Mouse (Mus musculus): ENCODE results near the gene Nfxl1.
"Not testable (repeated sequence)": the region's sequence is repeated elsewhere in the genome, so short reads cannot be mapped to it uniquely, and the experiment has no call there.

The Nfxl1 gene

GRCm38 (mm10) chr5:72559544-72560049 lies at the start of gene Nfxl1:
Gene Nfxl1 (minus strand): TSS chr5:72559684.
- DNase-seq (ENCODE audit: low read depth, low spot score): peak; percentile 98
- Histone ChIP-seq H3K36me3 (ENCODE audit: control insufficient read depth, insufficient read depth, low read length, poor library complexity, severe bottlenecking) (no peaks in the 10 kb centered on the region), H3K27me3 (ENCODE audit: control insufficient read depth, insufficient read depth, low read length, poor library complexity, severe bottlenecking) (no peaks in the 10 kb centered on the region)

- no peak for DNase-seq (ENCODE audit: low read depth, low spot score)
- no peaks in the 10 kb centered on the region for H3K36me3 ChIP-seq (ENCODE audit: control insufficient read depth, insufficient read depth, low read length, poor library complexity, severe bottlenecking)
Observed at GRCm38 (mm10) chr5:72603138-72603537, 43.7 kb upstream of the Nfxl1 start.

DNA sequence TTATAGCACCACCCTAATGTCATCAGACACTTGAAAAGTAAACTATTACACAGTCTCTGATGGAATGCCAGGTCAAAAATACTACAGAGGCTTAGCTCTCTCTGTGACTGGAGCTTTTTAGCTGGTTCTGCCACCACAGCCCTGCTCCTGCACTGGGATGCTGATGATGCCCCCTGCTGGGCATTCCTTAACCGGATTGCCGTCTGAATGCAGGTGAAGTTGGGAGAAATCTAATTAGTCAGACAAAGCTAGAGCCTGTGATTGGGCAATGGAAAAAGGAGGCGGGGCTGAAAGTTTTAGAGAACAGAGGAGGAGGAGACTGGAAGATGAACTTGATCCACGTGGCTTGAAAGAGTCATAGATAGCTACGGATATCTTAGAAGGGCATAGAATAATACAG lies 41.5 kb upstream of the Nfxl1 start:
- H3K36me3 ChIP-seq (ENCODE audit: control insufficient read depth, insufficient read depth, low read length, poor library complexity, severe bottlenecking): no peaks in the 10 kb centered on the region
- H3K27me3 ChIP-seq (ENCODE audit: control insufficient read depth, insufficient read depth, low read length, poor library complexity, severe bottlenecking): no peaks in the 10 kb centered on the region
- peak; percentile 57 for DNase-seq (ENCODE audit: low read depth, low spot score)

More at GRCm38 (mm10) chr5:72603138-72603537, 43.7 kb upstream of the Nfxl1 start:
- no peaks in the 10 kb centered on the region for H3K27me3 ChIP-seq (ENCODE audit: control insufficient read depth, insufficient read depth, low read length, poor library complexity, severe bottlenecking)

- Histone ChIP-seq H3K27me3 (ENCODE audit: control insufficient read depth, insufficient read depth, low read length, poor library complexity, severe bottlenecking) (no peaks in the 10 kb centered on the region), H3K36me3 (ENCODE audit: control insufficient read depth, insufficient read depth, low read length, poor library complexity, severe bottlenecking) (no peaks in the 10 kb centered on the region)
- no peak for DNase-seq (ENCODE audit: low read depth, low spot score)
Observed at GRCm38 (mm10) chr5:72587192-72587681, 27.8 kb upstream of the Nfxl1 start, which contains the start of gene Gm5868. Gene Gm5868 (minus strand): TSS chr5:72587551.

- not testable (repeated sequence) for H3K36me3 ChIP-seq (ENCODE audit: control insufficient read depth, insufficient read depth, low read length, poor library complexity, severe bottlenecking); DNase-seq (ENCODE audit: low read depth, low spot score)
Observed at GRCm38 (mm10) chr5:72586667-72587191, 27.2 kb upstream of the Nfxl1 start.

DNA sequence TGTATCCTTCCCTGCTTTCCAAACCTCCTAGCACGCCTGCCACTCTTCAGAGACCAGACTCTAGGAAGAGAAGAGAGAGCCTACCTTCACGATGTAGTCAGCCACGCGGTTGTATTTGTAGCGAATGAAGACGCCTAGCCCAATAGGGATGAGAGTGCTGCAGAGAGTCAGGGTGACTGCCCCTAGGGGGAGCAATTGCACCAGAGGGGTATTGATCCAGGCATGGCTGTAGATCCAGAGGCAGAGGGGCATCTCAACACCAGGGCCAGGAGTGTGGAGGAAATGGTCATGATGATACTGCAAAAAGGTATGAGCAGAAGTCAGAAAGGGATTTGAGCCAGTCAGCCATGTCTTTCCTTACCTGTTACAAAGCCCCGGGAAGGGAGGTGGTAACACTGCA lies 26.6 kb upstream of the Nfxl1 start:
- H3K27me3 ChIP-seq (ENCODE audit: control insufficient read depth, insufficient read depth, low read length, poor library complexity, severe bottlenecking); H3K36me3 ChIP-seq (ENCODE audit: control insufficient read depth, insufficient read depth, low read length, poor library complexity, severe bottlenecking); DNase-seq (ENCODE audit: low read depth, low spot score): not testable (repeated sequence)

More at GRCm38 (mm10) chr5:72586667-72587191, 27.2 kb upstream of the Nfxl1 start:
- not testable (repeated sequence) for H3K27me3 ChIP-seq (ENCODE audit: control insufficient read depth, insufficient read depth, low read length, poor library complexity, severe bottlenecking)

GRCm38 (mm10) chr5:72580970-72581332 lies 21.5 kb upstream of the Nfxl1 start, which contains the start of gene Zar1:
Gene Zar1 (minus strand): TSS chr5:72581254.
- H3K36me3 ChIP-seq (ENCODE audit: control insufficient read depth, insufficient read depth, low read length, poor library complexity, severe bottlenecking); H3K27me3 ChIP-seq (ENCODE audit: control insufficient read depth, insufficient read depth, low read length, poor library complexity, severe bottlenecking); DNase-seq (ENCODE audit: low read depth, low spot score): not testable (repeated sequence)

GRCm38 (mm10) chr5:72580088-72580969 lies 20.8 kb upstream of the Nfxl1 start:
- DNase-seq (ENCODE audit: low read depth, low spot score); H3K27me3 ChIP-seq (ENCODE audit: control insufficient read depth, insufficient read depth, low read length, poor library complexity, severe bottlenecking); H3K36me3 ChIP-seq (ENCODE audit: control insufficient read depth, insufficient read depth, low read length, poor library complexity, severe bottlenecking): not testable (repeated sequence)

DNA sequence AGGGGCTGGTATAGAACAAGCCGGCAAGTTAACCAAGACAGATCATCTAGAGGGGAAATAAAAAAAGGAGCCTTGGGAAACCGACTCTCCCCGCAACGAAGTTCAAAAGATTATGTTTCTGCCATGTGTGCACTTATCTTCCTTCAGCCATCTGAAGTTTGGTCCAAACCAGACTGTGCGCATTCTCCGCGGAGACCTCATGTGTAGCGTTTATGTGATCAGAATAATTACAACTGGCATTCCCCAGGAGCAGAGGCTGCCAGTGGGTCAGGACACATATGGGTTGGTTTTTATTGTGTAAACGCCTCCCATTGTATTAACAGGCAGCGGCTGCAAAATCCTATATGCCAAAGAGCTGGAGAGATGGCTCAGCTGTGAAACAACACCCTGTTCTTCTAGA lies 20.1 kb upstream of the Nfxl1 start:
- H3K36me3 ChIP-seq (ENCODE audit: control insufficient read depth, insufficient read depth, low read length, poor library complexity, severe bottlenecking); DNase-seq (ENCODE audit: low read depth, low spot score); H3K27me3 ChIP-seq (ENCODE audit: control insufficient read depth, insufficient read depth, low read length, poor library complexity, severe bottlenecking): not testable (repeated sequence)

DNA sequence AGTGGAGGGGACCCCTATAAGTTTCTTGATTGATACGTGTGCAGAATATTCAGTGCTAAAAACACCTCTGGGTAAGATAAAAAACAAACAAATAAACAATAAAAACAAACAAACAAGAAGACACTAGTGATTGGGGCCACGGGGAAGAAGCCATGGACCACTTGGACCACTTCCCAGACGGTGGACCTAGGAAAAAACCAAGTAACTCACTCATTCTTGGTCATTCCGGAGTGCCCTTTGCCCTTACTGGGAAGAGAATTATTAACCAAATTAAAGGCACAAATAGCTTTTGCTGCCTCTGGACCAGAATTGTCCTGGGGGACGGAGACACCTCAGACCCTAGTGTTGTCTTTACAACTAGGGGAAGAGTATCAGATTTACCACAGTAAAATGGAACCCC lies 6.1 kb upstream of the Nfxl1 start:
- H3K27me3 ChIP-seq (ENCODE audit: control insufficient read depth, insufficient read depth, low read length, poor library complexity, severe bottlenecking): no peaks in the 10 kb centered on the region
- no peak for DNase-seq (ENCODE audit: low read depth, low spot score)
- H3K36me3 ChIP-seq (ENCODE audit: control insufficient read depth, insufficient read depth, low read length, poor library complexity, severe bottlenecking): no peaks in the 10 kb centered on the region

DNA sequence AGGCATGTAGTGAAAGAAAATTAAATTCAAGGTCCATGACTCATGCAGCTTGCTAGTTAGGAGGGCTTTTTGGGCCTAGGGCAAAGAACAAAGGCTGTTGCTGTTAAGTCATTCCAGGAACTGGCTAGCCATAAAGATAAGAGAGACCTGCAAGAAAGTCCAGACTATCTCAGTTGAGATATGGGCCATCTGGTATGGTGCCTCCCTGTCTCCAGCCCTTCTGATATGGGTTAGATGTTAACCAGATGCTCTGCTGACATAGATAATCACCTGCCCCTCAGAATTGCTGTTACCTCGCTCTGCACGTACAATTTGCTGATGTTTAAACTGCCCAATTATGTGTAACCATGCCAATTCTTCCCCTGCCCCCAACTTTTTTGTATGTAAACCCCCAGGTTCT lies 3.7 kb upstream of the Nfxl1 start:
- not testable (repeated sequence) for H3K27me3 ChIP-seq (ENCODE audit: control insufficient read depth, insufficient read depth, low read length, poor library complexity, severe bottlenecking); H3K36me3 ChIP-seq (ENCODE audit: control insufficient read depth, insufficient read depth, low read length, poor library complexity, severe bottlenecking); DNase-seq (ENCODE audit: low read depth, low spot score)

DNA sequence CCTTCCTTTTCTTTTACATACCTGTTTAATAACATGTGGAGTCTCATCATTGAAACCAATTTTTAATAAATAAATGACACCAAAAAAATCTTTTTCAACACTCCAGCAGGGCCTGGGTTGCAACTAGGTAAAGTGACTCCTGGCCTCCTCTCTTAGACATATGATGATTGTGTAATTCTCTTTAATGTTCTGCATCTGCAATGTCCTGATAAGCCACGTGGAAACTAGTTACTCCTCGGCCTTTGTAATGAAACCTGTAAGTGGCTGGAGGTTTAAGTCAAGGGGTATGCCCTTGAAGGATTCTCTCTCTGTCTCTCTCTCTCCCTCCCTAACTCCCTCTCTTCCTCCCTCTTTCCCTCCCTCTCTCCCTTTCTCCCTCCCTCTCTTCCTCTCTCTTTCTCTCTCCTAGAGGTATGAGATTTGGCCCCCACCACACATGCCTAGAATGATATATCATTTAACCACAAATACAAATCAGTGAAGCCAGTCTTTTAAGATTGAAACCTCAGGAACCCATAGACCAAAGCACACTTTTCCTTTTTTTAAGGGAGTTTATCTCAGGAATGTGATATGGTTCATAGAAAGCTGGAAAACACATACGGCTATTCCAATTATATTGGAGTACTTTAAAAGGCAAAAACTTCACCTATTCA lies 1.6 kb upstream of the Nfxl1 start:
- no peak for DNase-seq (ENCODE audit: low read depth, low spot score)

GRCm38 (mm10) chr5:72558716-72559526 lies 563 bp downstream of the Nfxl1 start:
- no peaks in the 10 kb centered on the region for H3K36me3 ChIP-seq (ENCODE audit: control insufficient read depth, insufficient read depth, low read length, poor library complexity, severe bottlenecking)
- no peak for DNase-seq (ENCODE audit: low read depth, low spot score)
- H3K27me3 ChIP-seq (ENCODE audit: control insufficient read depth, insufficient read depth, low read length, poor library complexity, severe bottlenecking): no peaks in the 10 kb centered on the region

More for the DNA sequence above, 1.6 kb upstream of the Nfxl1 start:
- H3K36me3 ChIP-seq (ENCODE audit: control insufficient read depth, insufficient read depth, low read length, poor library complexity, severe bottlenecking): no peaks in the 10 kb centered on the region
- H3K27me3 ChIP-seq (ENCODE audit: control insufficient read depth, insufficient read depth, low read length, poor library complexity, severe bottlenecking): no peaks in the 10 kb centered on the region

DNA sequence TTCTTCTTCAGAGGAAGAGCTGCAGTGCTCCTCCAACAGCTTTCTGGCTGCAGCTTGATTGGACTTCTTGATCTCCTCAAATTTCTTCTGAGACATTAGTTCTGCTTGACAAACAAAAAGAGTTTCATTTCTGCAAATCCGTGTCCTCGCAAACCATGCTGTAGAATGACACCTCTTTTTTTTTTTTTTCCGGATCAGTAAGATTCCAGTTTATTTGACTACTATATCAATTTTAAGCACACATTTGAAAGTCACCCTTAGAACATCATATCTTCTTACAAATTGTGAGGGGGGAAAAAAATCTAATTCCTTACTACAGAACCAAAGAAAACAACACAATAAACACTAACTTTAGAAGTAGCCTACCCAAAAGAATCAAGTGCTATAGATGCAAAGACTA lies 3.2 kb downstream of the Nfxl1 start:
- H3K27me3 ChIP-seq (ENCODE audit: control insufficient read depth, insufficient read depth, low read length, poor library complexity, severe bottlenecking): no peaks in the 10 kb centered on the region
- H3K36me3 ChIP-seq (ENCODE audit: control insufficient read depth, insufficient read depth, low read length, poor library complexity, severe bottlenecking): no peaks in the 10 kb centered on the region
- no peak for DNase-seq (ENCODE audit: low read depth, low spot score)

Measured in splenic B cell, adult 2 months (primary cell).